ENCODE assay signal across 8 mouse cellular contexts in the genomic region with DNA sequence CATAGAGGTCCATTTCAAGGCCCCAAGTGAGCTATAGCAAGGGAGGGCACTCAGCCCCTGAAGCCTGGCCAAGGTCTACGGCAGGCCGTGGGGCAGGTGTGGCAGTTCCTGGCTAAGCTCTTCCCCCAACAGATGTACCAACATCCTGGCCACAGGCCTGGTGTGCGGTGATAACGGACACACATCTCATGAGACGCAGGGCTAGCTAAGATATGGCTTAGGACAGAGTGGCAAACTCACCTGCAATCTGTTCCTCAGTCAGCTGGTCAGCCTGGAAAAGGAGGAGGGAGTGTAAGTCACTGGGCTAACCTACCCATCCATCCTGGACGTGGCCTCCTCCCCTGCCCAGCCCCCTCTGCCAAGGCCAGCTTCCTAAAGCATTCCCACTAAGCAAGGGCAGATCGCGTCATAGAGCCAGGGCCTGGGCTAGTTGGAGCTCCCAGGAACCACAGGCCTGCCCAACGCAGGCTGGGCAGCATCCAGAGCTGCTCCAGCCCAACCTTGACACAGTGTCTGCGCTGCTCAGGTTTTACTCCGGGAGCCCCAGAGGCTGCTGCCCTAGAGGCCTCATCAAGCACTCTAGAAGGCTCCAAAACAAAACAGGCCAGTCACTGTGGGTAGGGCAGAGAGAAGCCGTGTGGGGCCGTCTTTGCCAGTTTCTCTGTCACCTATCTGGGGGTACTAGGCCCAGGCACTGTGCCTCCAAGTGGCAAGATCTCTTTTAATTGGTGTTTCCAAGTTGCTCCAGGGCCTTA. TPM values are rescaled to one million over a fixed set of nuclear protein-coding genes. Genes with fewer than 3 reads are reported as not detected.
DNase-seq lines count a peak whose midpoint lies in the region; ATAC-seq and TF ChIP-seq lines count a peak whose summit lies in the region.

No protein-coding gene starts in this region.

- TF ChIP-seq POLR2A in myocyte (IDR thresholded peaks at IDR 0.05; ENCODE audit: insufficient read length, low read depth), result no peak

- no peak for ATAC-seq in kidney, postnatal 0 days (replicated peaks; ENCODE audit: low FRiP score, low read depth)
- no peak for ATAC-seq in intestine, embryonic 15.5 days

- DNase-seq in kidney, postnatal 0 days (ENCODE audit: low spot score), result no peak
- no peak for DNase-seq in kidney, postnatal 14 days
- DNase-seq in embryonic facial prominence, embryonic 10.5 days (ENCODE audit: low spot score), result no peak
- no peak for DNase-seq in embryo, embryonic 10 days (ENCODE audit: low spot score)
- no peak for DNase-seq in urinary bladder, postnatal 14 days (ENCODE audit: low spot score)
- DNase-seq in kidney, postnatal 4 days, result no peak

- H3K27me3 ChIP-seq in kidney, postnatal 0 days (ENCODE audit: insufficient read depth, low read length), result no peaks in the 10 kb centered on the region
- no peaks in the 10 kb centered on the region for H3K27me3 ChIP-seq in embryonic facial prominence, embryonic 10.5 days (replicated peaks; ENCODE audit: low read depth, poor library complexity, severe bottlenecking)
- H3K27me3 ChIP-seq in intestine, embryonic 15.5 days (replicated peaks), result no peaks in the 10 kb centered on the region
- H3K27me3 ChIP-seq in myocyte (ENCODE audit: control insufficient read depth, insufficient read depth, insufficient read length), result no peaks in the 10 kb centered on the region

- no peaks in the 10 kb centered on the region for H3K9me3 ChIP-seq in kidney, postnatal 0 days (replicated peaks; ENCODE audit: low read length)
- H3K9me3 ChIP-seq in embryonic facial prominence, embryonic 10.5 days, result no peaks in the 10 kb centered on the region
- H3K9me3 ChIP-seq in intestine, embryonic 15.5 days, result no peaks in the 10 kb centered on the region

- H3K79me2 ChIP-seq in myocyte (ENCODE audit: control insufficient read depth, insufficient read depth), result peaks cover 40% of the 10 kb centered on the region

- H3K9ac ChIP-seq in kidney, postnatal 0 days (ENCODE audit: low read depth, low read length), result 0 out of 2 replicates have a peak overlapping the region, but pooled peaks have one; percentile 4
- H3K9ac ChIP-seq in intestine, embryonic 15.5 days, result peak overlapping the region; percentile 34; the same call in 1 of the 2 replicates

- 79% methylated on average over 13 of the region's 13 CpGs for WGBS in kidney, postnatal 0 days
- 91% methylated on average over 13 of the region's 13 CpGs for WGBS in embryonic facial prominence, embryonic 10.5 days
- 71% methylated on average over 13 of the region's 13 CpGs for WGBS in intestine, embryonic 15.5 days

- no peak overlapping the region for H3K4me2 ChIP-seq in kidney, postnatal 0 days (ENCODE audit: low read length)
- peak overlapping the region; percentile 30 for H3K4me2 ChIP-seq in intestine, embryonic 15.5 days (replicated peaks)
- peak overlapping the region; percentile 18 for H3K4me2 ChIP-seq in myocyte (ENCODE audit: low read depth)

- H3ac ChIP-seq in myocyte (ENCODE audit: control insufficient read depth, insufficient read length), result no peak overlapping the region

- TF ChIP-seq CTCF in kidney, postnatal 0 days (IDR thresholded peaks at IDR 0.05; ENCODE audit: low read depth), result no peak

- peaks cover 52% of the 10 kb centered on the region for H3K36me3 ChIP-seq in kidney, postnatal 0 days (ENCODE audit: insufficient read depth, low read length)
- H3K36me3 ChIP-seq in embryonic facial prominence, embryonic 10.5 days (replicated peaks), result peaks cover 75% of the 10 kb centered on the region
- H3K36me3 ChIP-seq in intestine, embryonic 15.5 days, result peaks cover 40% of the 10 kb centered on the region
- H3K36me3 ChIP-seq in myocyte (ENCODE audit: control insufficient read depth, insufficient read depth), result peaks cover 3% of the 10 kb centered on the region

- no peak overlapping the region for H3K27ac ChIP-seq in kidney, postnatal 0 days
- H3K27ac ChIP-seq in embryonic facial prominence, embryonic 10.5 days (replicated peaks), result peak overlapping the region; percentile 40
- H3K27ac ChIP-seq in intestine, embryonic 15.5 days, result no peak overlapping the region

- no peak overlapping the region for H3K4me3 ChIP-seq in kidney, postnatal 0 days (replicated peaks; ENCODE audit: low read depth, low read length)
- H3K4me3 ChIP-seq in embryonic facial prominence, embryonic 10.5 days, result 0 out of 2 replicates have a peak overlapping the region, but pooled peaks have one; percentile 23
- 0 out of 2 replicates have a peak overlapping the region, but pooled peaks have one; percentile 2 for H3K4me3 ChIP-seq in intestine, embryonic 15.5 days (replicated peaks)
- no peak overlapping the region for H3K4me3 ChIP-seq in myocyte

- H3K4me1 ChIP-seq in kidney, postnatal 0 days (replicated peaks; ENCODE audit: insufficient read depth, low read length), result peaks cover 26% of the 10 kb centered on the region
- H3K4me1 ChIP-seq in embryonic facial prominence, embryonic 10.5 days, result peaks cover 51% of the 10 kb centered on the region
- peaks cover 36% of the 10 kb centered on the region for H3K4me1 ChIP-seq in intestine, embryonic 15.5 days (replicated peaks)

TF ChIP-seq in myocyte, 11 proteins besides CTCF, POLR2A, EP300 and RAD21:
- TF ChIP-seq SRF (IDR thresholded peaks at IDR 0.05; ENCODE audit: control insufficient read depth, insufficient read length, low read depth) (no peak), MAX (IDR thresholded peaks at IDR 0.05; ENCODE audit: low read depth) (no peak), USF1 (IDR thresholded peaks at IDR 0.05; ENCODE audit: low read depth) (no peak)

RNA-seq across cellular contexts. Expression of gene Calm3, which starts 4.3 kb away (rescaled TPM):
- polyA plus RNA-seq in kidney, postnatal 0 days (2015; fragmentation: Nextera tagmentation; extraction: Ambion mirVana), result 134 and 136 TPM in 2 replicates
- polyA plus RNA-seq in embryonic facial prominence, embryonic 10.5 days (2016; fragmentation: Nextera tagmentation; extraction: Ambion mirVana), result 121 and 126 TPM in 2 replicates
- polyA plus RNA-seq in intestine, embryonic 15.5 days (2015; fragmentation: Nextera tagmentation; extraction: Ambion mirVana), result 137 and 140 TPM in 2 replicates
- 336 TPM for polyA plus RNA-seq in myocyte (2012; fragmentation: generic; extraction: Trizol)

RNA-seq across cellular contexts. Expression of gene Ptgir, which starts 13.3 kb away (rescaled TPM):
- polyA plus RNA-seq in kidney, postnatal 0 days (2015; fragmentation: Nextera tagmentation; extraction: Ambion mirVana), result 2.2 and 2.3 TPM in 2 replicates
- polyA plus RNA-seq in embryonic facial prominence, embryonic 10.5 days (2016; fragmentation: Nextera tagmentation; extraction: Ambion mirVana), result 0.52 and 0.64 TPM in 2 replicates
- 2.8 and 3.0 TPM in 2 replicates for polyA plus RNA-seq in intestine, embryonic 15.5 days (2015; fragmentation: Nextera tagmentation; extraction: Ambion mirVana)
- 2.6 TPM for polyA plus RNA-seq in myocyte (2012; fragmentation: generic; extraction: Trizol)

RNA-seq across cellular contexts. Expression of gene Pnmal2, which starts 24.9 kb away (rescaled TPM):
- 7.0 and 8.1 TPM in 2 replicates for polyA plus RNA-seq in kidney, postnatal 0 days (2015; fragmentation: Nextera tagmentation; extraction: Ambion mirVana)
- polyA plus RNA-seq in embryonic facial prominence, embryonic 10.5 days (2016; fragmentation: Nextera tagmentation; extraction: Ambion mirVana), result 2.9 and 4.6 TPM in 2 replicates
- 8.1 and 8.3 TPM in 2 replicates for polyA plus RNA-seq in intestine, embryonic 15.5 days (2015; fragmentation: Nextera tagmentation; extraction: Ambion mirVana)
- 44.4 TPM for polyA plus RNA-seq in myocyte (2012; fragmentation: generic; extraction: Trizol)

RNA-seq across cellular contexts. Expression of gene Gng8, which starts 28.0 kb away (rescaled TPM):
- polyA plus RNA-seq in kidney, postnatal 0 days (2015; fragmentation: Nextera tagmentation; extraction: Ambion mirVana), result 7.3 and 8.9 TPM in 2 replicates
- 14.7 and 20.3 TPM in 2 replicates for polyA plus RNA-seq in embryonic facial prominence, embryonic 10.5 days (2016; fragmentation: Nextera tagmentation; extraction: Ambion mirVana)
- polyA plus RNA-seq in intestine, embryonic 15.5 days (2015; fragmentation: Nextera tagmentation; extraction: Ambion mirVana), result 7.4 and 8.3 TPM in 2 replicates
- polyA plus RNA-seq in myocyte (2012; fragmentation: generic; extraction: Trizol), result 3.8 TPM

RNA-seq across cellular contexts. Expression of gene Pnmal1, which starts 39.9 kb away (rescaled TPM):
- polyA plus RNA-seq in kidney, postnatal 0 days (2015; fragmentation: Nextera tagmentation; extraction: Ambion mirVana), result 0.28 and 0.33 TPM in 2 replicates
- polyA plus RNA-seq in embryonic facial prominence, embryonic 10.5 days (2016; fragmentation: Nextera tagmentation; extraction: Ambion mirVana), result 3.4 and 4.0 TPM in 2 replicates
- polyA plus RNA-seq in intestine, embryonic 15.5 days (2015; fragmentation: Nextera tagmentation; extraction: Ambion mirVana), result 3.0 and 3.1 TPM in 2 replicates
- polyA plus RNA-seq in myocyte (2012; fragmentation: generic; extraction: Trizol), result 0.05 TPM

Comparison
In these comparisons a context has a peak if more than half of its experiments do, and no peak if none do; other contexts are left out.
1. H3K4me3 ChIP-seq: peak in embryonic facial prominence, embryonic 10.5 days (single experiment) and intestine, embryonic 15.5 days (single experiment); none in kidney, postnatal 0 days (single experiment) and myocyte (single experiment).